Mouse (Mus musculus) midbrain, embryonic 12.5 days (tissue): Measurements from ENCODE around the gene Barx1. TPM values are rescaled to one million over a fixed set of nuclear protein-coding genes. Genes with fewer than 3 reads are reported as not detected.

Experiments used
- ATAC-seq: fragments of 200-750 bp; cut with Nextera tagmentation; 2 replicates; pipeline ENCODE4 v1.8.0; 2017; ENCODE audit warnings: low read depth, moderate TSS enrichment, moderate library complexity; ENCODE audit not compliant: low FRiP score
- H3K27ac ChIP-seq: fragments of 300-500 bp; sonication (generic); replicated peaks from 2 replicates; pipeline ENCODE4 v1.5.1; 2016; ENCODE audit warnings: mild to moderate bottlenecking
- H3K27me3 ChIP-seq: fragments of 300-500 bp; sonication (generic); 2 replicates; pipeline ENCODE4 v1.6.1; 2016; ENCODE audit warnings: mild to moderate bottlenecking
- H3K36me3 ChIP-seq: fragments of 300-500 bp; sonication (generic); 2 replicates; pipeline ENCODE4 v1.6.1; 2016
- H3K4me1 ChIP-seq: fragments of 300-500 bp; sonication (generic); 2 replicates; pipeline ENCODE4 v1.6.1; 2016
- H3K4me2 ChIP-seq: fragments of 300-500 bp; sonication (generic); replicated peaks from 2 replicates; pipeline ENCODE4 v1.6.1; 2016; ENCODE audit warnings: mild to moderate bottlenecking, moderate library complexity
- H3K4me3 ChIP-seq: fragments of 300-500 bp; sonication (generic); 2 replicates; pipeline ENCODE4 v1.5.1; 2016; ENCODE audit warnings: mild to moderate bottlenecking
- H3K9ac ChIP-seq: fragments of 300-500 bp; sonication (generic); replicated peaks from 2 replicates; pipeline ENCODE4 v1.6.1; 2016; ENCODE audit warnings: mild to moderate bottlenecking, moderate library complexity
- H3K9me3 ChIP-seq: fragments of 300-500 bp; sonication (generic); 2 replicates; pipeline ENCODE4 v1.6.1; 2016; ENCODE audit warnings: mild to moderate bottlenecking
- WGBS: fragments of 180-500 bp; shearing (Covaris S2); methylation state at CpG from one replicate; pipeline ENCODE4 v1.1.7; 2016; 5-methylcytosine and 5-hydroxymethylcytosine counted together
- polyA plus RNA-seq: library from polyadenylated mRNA; unstranded; fragments of >200 nt; fragmentation: Nextera tagmentation; extraction: Ambion mirVana; gene quantifications from 2 replicates; pipeline ENCODE4 v1.2.1, GENCODE M21; 2016

The Barx1 gene
- polyA plus RNA-seq, 1 experiment from 2014 or later = 0.29 TPM

DNA sequence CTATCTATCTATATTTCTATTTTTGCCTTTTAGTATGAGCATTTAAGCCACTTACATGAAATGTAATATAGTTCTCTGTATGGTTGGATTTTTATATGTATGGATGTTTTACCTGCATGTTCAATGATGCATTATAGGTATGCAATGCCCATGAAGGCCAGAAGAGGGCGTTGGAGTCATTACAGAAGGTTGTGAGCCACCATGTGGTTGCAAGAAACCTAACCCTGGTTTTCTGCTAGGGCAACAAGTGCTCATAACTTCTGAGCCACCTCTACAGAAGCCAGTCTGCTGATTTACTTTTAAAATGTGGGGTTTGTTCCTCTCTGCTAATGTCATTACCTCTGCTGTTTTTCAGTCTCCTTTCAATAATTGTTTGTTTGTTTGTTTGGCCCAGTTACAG, 12.2 kb upstream of the Barx1 start:
- Histone ChIP-seq H3K9ac (no peak overlapping the region), H3K4me3 (no peak overlapping the region), H3K4me2 (no peak overlapping the region), H3K36me3 (no peaks in the 10 kb centered on the region), H3K27ac (no peak overlapping the region), H3K4me1 (no peaks in the 10 kb centered on the region), H3K27me3 (peaks cover 38% of the 10 kb centered on the region), H3K9me3 (no peaks in the 10 kb centered on the region)
- WGBS = 0% methylated on average over 1 of the region's 1 CpGs
- ATAC-seq = no peak

DNA sequence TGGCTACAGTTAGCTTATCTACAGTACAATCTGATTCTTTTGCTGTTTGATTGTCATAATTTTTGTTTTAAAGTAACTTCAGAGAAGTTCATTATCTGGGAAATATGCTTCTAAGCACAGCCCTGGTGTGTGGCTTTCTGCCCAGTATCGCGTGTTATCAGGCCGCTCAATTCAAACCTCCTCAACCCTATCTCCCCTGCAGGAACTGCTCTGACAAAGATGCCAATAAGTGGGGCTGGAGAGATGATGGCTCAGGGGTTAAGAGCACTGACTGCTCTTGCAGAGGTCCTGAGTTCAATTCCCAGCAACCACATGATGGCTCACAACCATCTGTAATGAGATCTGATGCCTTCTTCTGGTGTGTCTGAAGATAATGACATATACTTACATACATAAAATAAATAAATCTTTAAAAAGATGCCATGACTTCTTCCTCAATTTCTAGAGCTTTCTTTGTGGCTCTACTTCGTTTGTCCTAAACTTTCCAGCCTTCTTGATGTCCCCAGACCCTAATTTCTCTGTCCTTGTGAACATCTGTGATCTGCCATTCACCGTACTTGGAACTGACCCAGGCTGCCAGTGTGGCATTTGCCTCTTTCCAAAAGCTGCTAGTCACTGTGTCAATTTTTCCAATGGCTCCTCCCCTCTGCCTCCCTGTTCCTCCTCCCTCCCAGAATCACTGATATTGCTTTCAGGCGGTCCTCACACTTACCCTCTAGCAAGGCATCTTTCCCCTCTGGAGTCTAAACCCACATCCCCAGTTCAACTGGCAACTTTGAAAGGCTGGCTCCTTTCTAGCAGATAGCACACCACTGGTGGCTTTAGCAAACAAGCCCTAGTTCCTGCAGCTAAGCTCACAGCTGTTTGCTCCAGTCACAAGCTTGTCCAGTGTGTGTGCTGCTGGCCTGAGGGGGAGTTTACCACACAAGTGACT, 11.4 kb upstream of the Barx1 start:
- no peaks in the 10 kb centered on the region for H3K4me1 ChIP-seq
- ATAC-seq = no peak
- H3K27me3 ChIP-seq = peaks cover 46% of the 10 kb centered on the region
- no peak overlapping the region for H3K27ac ChIP-seq
- no peak overlapping the region for H3K9ac ChIP-seq
- no peaks in the 10 kb centered on the region for H3K36me3 ChIP-seq
- H3K9me3 ChIP-seq = no peaks in the 10 kb centered on the region
- H3K4me3 ChIP-seq = no peak overlapping the region
- 72% methylated on average over 6 of the region's 6 CpGs for WGBS
- no peak overlapping the region for H3K4me2 ChIP-seq

DNA sequence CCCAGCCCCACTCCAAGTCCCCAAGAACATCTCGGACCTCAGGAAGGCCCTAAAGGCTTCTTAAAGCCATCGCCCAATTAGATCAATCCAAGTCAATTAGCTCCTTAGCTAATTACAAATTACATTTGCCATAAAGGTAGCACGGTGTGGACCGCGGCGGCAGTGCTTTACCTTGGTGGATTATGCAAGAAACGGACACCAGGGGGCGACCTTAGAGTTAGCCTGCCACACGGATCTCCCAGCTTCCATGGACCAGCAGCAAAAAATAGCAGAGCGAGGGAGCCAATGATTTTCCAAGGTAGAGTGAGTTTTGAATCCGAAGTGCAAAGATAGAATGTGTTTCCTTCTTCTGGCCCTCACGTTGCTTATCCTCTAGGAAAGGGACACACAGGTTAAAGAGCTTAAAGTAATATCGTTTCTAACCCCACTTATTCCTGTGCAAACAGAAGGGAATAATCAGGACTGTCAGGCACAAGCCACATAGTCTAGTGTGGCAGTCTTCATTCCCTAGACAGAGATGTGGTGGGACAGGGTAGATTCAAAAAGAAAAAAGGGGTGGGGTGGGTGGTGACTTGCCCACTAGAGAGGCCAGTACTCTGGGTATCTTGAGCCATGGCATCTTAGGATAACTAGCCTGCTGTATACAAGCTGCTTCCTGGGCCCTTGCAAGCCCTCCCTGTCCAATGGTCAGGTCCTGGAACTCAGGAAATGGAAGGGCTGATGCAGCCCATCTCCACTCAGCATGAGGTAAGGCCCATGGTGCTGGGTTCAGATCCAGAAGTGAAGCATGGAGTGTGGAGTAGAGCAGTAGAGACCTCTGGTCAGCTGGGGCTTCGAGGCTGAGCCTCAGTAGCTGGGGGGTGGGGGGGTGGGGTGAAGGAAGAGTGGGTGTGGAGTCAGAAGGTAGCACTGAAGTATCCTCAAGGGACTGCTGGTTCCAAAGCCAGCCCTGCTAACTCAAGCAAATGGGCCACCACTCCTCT, 8.7 kb upstream of the Barx1 start:
- no peaks in the 10 kb centered on the region for H3K36me3 ChIP-seq
- no peak overlapping the region for H3K4me2 ChIP-seq
- H3K9ac ChIP-seq = no peak overlapping the region
- no peak overlapping the region for H3K4me3 ChIP-seq
- WGBS = 9% methylated on average over 14 of the region's 14 CpGs
- H3K27me3 ChIP-seq = peaks cover 73% of the 10 kb centered on the region
- no peaks in the 10 kb centered on the region for H3K4me1 ChIP-seq
- H3K9me3 ChIP-seq = no peaks in the 10 kb centered on the region
- no peak overlapping the region for H3K27ac ChIP-seq
- ATAC-seq = 0 out of 2 replicates have a peak, but pooled peaks have one; percentile 38

DNA sequence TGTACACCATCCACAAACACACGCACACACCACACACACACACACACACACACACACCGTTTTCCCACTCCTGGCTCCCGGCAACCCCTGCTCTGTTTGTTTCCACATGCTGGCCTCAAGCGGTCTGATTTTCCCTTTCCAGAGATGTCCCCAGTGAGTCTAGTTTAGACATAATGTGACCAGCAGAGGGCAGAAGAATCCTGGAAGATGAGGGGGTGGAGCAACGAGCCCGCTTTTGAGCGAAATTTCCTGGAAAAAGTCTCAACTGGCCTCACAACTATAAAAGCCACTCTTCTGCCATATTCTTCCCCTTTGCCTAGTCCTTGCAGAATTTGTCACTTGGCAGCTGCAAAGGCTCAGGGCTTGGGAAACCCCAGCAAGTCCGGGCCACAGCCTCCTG, 7.2 kb upstream of the Barx1 start:
- H3K9ac ChIP-seq = no peak overlapping the region
- H3K9me3 ChIP-seq = no peaks in the 10 kb centered on the region
- H3K4me2 ChIP-seq = 0 out of 2 replicates have a peak overlapping the region, but pooled peaks have one; percentile 21
- H3K27ac ChIP-seq = no peak overlapping the region
- peak; percentile 70 for ATAC-seq
- H3K27me3 ChIP-seq = peaks cover 88% of the 10 kb centered on the region
- 0% methylated on average over 8 of the region's 8 CpGs for WGBS
- peaks cover 4% of the 10 kb centered on the region; the same call in 1 of the 2 replicates for H3K4me1 ChIP-seq
- no peaks in the 10 kb centered on the region for H3K36me3 ChIP-seq
- H3K4me3 ChIP-seq = peak overlapping the region; percentile 8; the same call in 1 of the 2 replicates

DNA sequence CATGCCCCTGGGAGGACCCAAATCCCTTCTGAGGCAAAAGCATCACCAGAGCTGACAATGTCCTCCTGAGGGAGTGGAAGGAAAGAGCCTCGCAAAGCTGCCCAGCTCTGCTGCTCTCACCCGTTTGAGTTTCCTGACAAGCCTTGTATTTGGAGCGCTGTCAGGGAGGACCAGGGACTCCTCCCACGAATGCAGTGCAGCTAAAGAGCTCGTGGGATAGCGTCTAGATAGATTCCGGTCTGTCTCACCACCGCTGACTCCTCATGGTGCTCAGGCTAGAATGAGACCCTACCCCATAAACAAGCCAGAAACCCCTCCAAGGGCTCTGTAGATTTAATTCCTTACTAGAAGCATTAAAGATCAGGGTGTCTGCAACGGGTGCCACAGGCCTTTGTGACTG, 5.0 kb upstream of the Barx1 start:
- Histone ChIP-seq H3K27me3 (peaks cover 96% of the 10 kb centered on the region), H3K9ac (no peak overlapping the region), H3K27ac (no peak overlapping the region), H3K36me3 (no peaks in the 10 kb centered on the region), H3K4me3 (no peak overlapping the region), H3K9me3 (no peaks in the 10 kb centered on the region), H3K4me2 (no peak overlapping the region), H3K4me1 (peaks cover 10% of the 10 kb centered on the region)
- no peak for ATAC-seq
- 2% methylated on average over 9 of the region's 9 CpGs for WGBS

DNA sequence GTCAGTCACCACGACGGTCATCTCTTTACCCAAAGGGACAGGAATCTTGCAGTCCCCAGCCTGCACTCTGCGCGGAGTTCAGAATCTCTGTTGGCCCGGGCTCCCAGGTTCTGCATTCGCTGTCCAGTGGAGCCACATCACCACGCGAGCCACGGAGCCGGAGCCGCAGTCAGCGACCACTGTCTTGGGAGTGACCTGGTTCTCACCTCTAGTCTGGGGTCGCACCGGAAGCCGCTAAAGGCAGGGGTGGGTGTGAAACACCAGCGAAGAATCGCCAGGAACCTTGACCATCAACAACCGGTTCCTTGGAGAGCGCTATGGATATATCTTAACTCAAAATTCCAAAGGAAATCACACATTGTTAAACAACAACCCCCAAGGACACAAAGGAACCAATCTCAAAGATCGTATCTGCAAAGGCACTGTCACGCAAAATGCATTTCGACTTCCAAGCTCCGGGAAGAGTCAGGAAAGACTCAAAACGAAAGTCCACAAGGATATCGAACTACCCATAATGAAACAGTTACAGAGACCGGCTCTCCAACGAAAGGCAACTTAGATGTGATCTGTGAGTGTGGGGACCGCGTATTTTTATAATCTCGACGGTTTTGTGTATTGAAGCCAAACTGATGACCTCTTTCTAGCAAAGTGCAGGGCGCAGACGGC, 4.1 kb upstream of the Barx1 start:
- Histone ChIP-seq H3K4me3 (no peak overlapping the region), H3K4me1 (peaks cover 17% of the 10 kb centered on the region), H3K27me3 (peaks cover 97% of the 10 kb centered on the region), H3K4me2 (no peak overlapping the region), H3K9ac (no peak overlapping the region), H3K9me3 (no peaks in the 10 kb centered on the region), H3K36me3 (no peaks in the 10 kb centered on the region), H3K27ac (no peak overlapping the region)
- no peak for ATAC-seq
- under 1% methylated on average over 33 of the region's 33 CpGs for WGBS

DNA sequence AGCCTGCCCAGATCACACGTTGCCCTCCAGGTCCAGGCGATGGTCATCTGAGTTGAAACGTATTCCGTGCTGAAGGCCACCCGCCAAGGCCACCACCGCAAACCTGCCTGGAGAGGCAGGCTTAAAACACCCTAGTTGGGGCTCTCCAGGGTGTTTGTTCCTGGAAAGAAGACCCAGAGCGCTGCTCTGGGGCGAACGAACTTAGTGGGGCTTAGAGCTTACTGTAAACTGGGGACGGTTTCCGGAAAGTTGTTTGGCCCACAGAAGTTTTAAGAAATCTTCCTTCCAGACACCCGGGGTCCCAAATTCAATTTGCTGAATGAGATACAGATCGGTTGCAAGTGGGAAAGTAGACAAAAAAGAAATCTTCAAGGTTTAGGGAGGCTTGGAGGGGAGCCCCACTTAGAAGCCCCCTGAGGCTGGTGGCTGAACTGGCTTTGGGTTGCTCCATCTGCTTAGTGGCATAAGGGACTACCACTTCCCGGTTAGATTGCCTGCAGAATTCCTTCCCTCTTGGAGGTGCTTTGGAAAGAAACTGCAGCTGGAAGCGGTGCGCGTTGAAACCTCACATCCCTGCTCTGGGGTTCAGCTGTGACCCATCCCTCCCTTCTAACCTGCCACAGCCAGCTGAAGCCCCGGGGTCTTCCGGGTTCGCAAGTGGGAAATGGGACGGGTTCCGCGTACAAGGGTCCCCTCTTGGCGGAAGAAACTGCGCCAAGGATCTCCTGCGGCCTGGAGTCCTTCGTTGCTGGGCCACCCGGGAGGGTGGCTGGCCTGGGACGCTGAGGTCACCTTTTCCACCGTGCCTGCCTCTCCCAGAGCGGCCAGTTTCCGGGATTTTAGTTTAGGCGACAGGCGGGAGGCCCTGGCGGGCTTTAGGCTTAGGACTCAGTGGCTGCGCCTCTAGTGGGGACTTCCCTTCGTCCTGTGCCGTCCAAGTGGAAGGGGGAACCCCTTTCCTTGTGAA, 3.3 kb upstream of the Barx1 start:
- no peak overlapping the region for H3K27ac ChIP-seq
- H3K9ac ChIP-seq = no peak overlapping the region
- whole genome bisulfite sequencing = under 1% methylated on average over 38 of the region's 38 CpGs
- H3K4me2 ChIP-seq = peak overlapping the region; percentile 33
- H3K9me3 ChIP-seq = no peaks in the 10 kb centered on the region
- peaks cover 99% of the 10 kb centered on the region for H3K27me3 ChIP-seq
- no peaks in the 10 kb centered on the region for H3K36me3 ChIP-seq
- peaks cover 17% of the 10 kb centered on the region for H3K4me1 ChIP-seq
- H3K4me3 ChIP-seq = peak overlapping the region; percentile 23; the same call in 1 of the 2 replicates
- no peak for ATAC-seq

DNA sequence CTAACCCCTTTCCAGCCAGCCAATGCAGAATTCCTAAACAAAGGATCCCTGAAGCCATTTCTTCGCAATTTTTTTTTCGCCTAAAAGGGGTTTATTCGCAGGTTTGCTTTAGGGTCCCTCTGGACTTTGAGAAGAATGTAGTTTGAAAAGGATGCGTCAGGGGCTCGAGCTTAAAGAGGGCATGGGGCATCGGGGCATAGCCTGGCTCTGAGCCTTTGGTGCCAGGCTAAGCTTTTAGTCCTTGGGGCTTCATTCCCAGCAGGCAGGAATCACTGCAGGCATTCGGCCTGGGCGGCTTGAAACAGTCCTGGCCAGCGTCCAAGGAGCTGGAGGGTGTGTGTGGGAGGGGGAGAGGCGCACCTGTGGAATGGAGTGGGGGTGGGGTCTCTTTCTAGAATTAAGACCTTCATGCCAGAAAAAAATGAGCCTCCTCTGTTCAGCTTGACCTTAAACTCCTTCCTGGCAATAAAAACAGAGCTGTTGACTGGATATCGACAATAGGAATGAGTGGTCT, 2.5 kb upstream of the Barx1 start:
- Histone ChIP-seq H3K27ac (no peak overlapping the region), H3K4me3 (no peak overlapping the region), H3K9me3 (no peaks in the 10 kb centered on the region), H3K4me1 (peaks cover 21% of the 10 kb centered on the region), H3K4me2 (no peak overlapping the region), H3K36me3 (no peaks in the 10 kb centered on the region), H3K27me3 (peaks cover 99% of the 10 kb centered on the region), H3K9ac (no peak overlapping the region)
- WGBS = 2% methylated on average over 11 of the region's 11 CpGs
- ATAC-seq = no peak

DNA sequence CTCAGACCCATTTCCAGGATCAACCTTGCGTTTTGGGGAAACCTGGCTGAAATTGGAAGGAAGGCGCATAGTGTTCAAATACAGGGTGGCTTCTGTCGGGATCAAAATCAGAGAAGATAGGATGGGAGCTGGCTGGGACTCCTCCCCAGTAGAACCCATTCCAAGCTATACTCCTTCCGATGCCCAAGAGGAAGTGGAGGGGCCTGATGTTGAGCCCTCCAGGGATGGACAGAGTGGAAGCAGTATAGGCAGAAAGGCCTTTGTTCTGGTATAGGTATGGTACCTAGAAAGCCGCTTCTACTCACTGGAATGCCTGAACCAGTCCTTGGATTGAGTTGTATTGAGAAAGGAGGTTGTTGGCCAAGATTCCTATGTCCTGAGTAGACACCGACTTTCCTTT, 2.1 kb upstream of the Barx1 start:
- no peak overlapping the region for H3K9ac ChIP-seq
- H3K27me3 ChIP-seq = peaks cover 100% of the 10 kb centered on the region
- H3K9me3 ChIP-seq = no peaks in the 10 kb centered on the region
- no peaks in the 10 kb centered on the region for H3K36me3 ChIP-seq
- no peak for ATAC-seq
- H3K27ac ChIP-seq = no peak overlapping the region
- H3K4me3 ChIP-seq = no peak overlapping the region
- H3K4me1 ChIP-seq = peaks cover 23% of the 10 kb centered on the region
- WGBS = 8% methylated on average over 6 of the region's 6 CpGs
- no peak overlapping the region for H3K4me2 ChIP-seq

DNA sequence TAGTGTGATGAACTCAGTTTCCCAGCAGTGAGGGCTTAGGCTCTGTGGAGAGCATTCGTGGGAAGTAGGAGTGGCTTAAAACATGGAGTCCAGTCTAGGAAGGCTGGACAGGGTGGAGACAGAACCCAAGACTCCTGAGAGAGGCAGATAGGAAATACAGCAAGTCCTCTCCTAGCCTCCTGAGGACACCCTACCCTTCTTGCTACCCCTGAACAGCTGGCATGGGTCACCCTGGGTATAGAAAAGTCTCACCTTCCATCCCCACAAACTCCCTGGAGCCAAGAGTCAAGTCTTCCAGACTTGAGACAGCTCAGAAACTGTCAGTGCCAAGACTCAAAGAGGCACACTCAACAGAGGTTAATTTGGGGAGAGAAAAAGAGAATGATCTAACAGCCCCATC, 1.2 kb upstream of the Barx1 start:
- no peak overlapping the region for H3K9ac ChIP-seq
- no peak overlapping the region for H3K4me3 ChIP-seq
- ATAC-seq = no peak
- H3K27me3 ChIP-seq = peaks cover 100% of the 10 kb centered on the region
- H3K9me3 ChIP-seq = no peaks in the 10 kb centered on the region
- H3K27ac ChIP-seq = no peak overlapping the region
- H3K36me3 ChIP-seq = no peaks in the 10 kb centered on the region
- WGBS = 0% methylated on average over 1 of the region's 1 CpGs
- no peak overlapping the region for H3K4me2 ChIP-seq
- peaks cover 27% of the 10 kb centered on the region for H3K4me1 ChIP-seq
